Mouse (Mus musculus): ENCODE measurements around the gene Serpine1.

DNA sequence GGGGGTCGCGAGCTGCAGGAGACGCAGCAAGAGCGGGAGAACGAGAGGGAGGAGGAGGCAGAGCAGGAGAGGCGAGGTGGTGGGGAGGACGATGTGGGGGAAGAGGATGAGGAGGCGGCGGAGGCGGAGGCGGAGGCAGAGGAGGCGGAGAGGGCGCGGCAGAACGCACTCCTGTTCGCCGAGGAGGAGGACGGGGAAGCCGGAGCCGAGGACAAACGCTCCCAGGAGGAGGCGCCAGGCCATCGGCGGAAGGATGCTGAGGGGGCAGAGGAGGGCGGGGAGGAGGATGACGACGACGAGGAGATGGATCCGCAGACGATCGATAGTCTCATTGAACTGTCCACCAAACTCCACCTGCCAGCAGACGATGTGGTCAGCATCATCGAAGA lies 40.0 kb downstream of the Serpine1 start:
- TF ChIP-seq CTCF (IDR thresholded peaks at IDR 0.05; ENCODE audit: extremely low read depth, insufficient read depth, insufficient read length, insufficient replicate concordance) (no peak), POLR2A (IDR thresholded peaks at IDR 0.05; ENCODE audit: low read depth, low read length) (no peak)
